Mouse (Mus musculus) C2C12 (cell line): ENCODE measurements around the gene Wnt10a. TPM values are rescaled to one million over a fixed set of nuclear protein-coding genes. Genes with fewer than 3 reads are reported as not detected.
"Not testable (repeated sequence)": the region's sequence is repeated elsewhere in the genome, so short reads cannot be mapped to it uniquely, and the experiment has no call there.

Source experiments
- H3K27me3 ChIP-seq: one replicate; pipeline ENCODE4 v1.6.1; 2011; ENCODE audit not compliant: control insufficient read depth, insufficient read depth, insufficient read length
- H3K36me3 ChIP-seq: one replicate; pipeline ENCODE4 v1.6.1; 2011; ENCODE audit not compliant: control insufficient read depth, insufficient read depth
- H3K4me3 ChIP-seq: one replicate; pipeline ENCODE4 v1.5.1; 2011; ENCODE audit warnings: mild to moderate bottlenecking, control low read depth; ENCODE audit not compliant: poor library complexity, insufficient read depth, severe bottlenecking
- H3K79me2 ChIP-seq: one replicate; pipeline ENCODE4 v1.6.1; 2011; ENCODE audit not compliant: control insufficient read depth, insufficient read depth
- H3K79me3 ChIP-seq: one replicate; pipeline ENCODE4 v1.6.1; 2011; ENCODE audit warnings: low read depth, control low read depth
- H3ac ChIP-seq: one replicate; pipeline ENCODE3; 2011; ENCODE audit warnings: low read depth; ENCODE audit not compliant: control insufficient read depth, insufficient read length
- CEBPB ChIP-seq: IDR thresholded peaks from one replicate; pipeline ENCODE4 v1.6.1; 2011; ENCODE audit warnings: low read depth, mild to moderate bottlenecking, control low read depth, moderate library complexity
- CTCF ChIP-seq: IDR thresholded peaks from one replicate; pipeline ENCODE4 v1.5.1; 2011; ENCODE audit not compliant: control insufficient read depth, insufficient read depth, insufficient read length
- FOSL1 ChIP-seq: IDR thresholded peaks from one replicate; pipeline ENCODE4 v1.8.0; 2011; ENCODE audit warnings: mild to moderate bottlenecking, low read length; ENCODE audit not compliant: poor library complexity, insufficient read depth, severe bottlenecking
- MAX ChIP-seq: IDR thresholded peaks from one replicate; pipeline ENCODE4 v1.6.1; 2011; ENCODE audit warnings: mild to moderate bottlenecking, control low read depth
- MYOD1 ChIP-seq: IDR thresholded peaks from one replicate; pipeline ENCODE4 v1.6.1; 2011; ENCODE audit warnings: low read depth; ENCODE audit not compliant: control insufficient read depth, insufficient read length
- MYOG ChIP-seq: IDR thresholded peaks from one replicate; pipeline ENCODE4 v1.6.1; 2011; ENCODE audit not compliant: control insufficient read depth, insufficient read length; ENCODE audit errors: extremely low read depth
- USF1 ChIP-seq: IDR thresholded peaks from one replicate; pipeline ENCODE4 v1.6.1; 2011; ENCODE audit warnings: low read depth, mild to moderate bottlenecking, control low read depth, moderate library complexity
- polyA plus RNA-seq: library from polyadenylated mRNA; unstranded; fragments of >200 nt; fragmentation: generic; extraction: Trizol; gene quantifications from one replicate; pipeline ENCODE4 v1.2.1, GENCODE M21; 2012; ENCODE audit warnings: missing spikeins

Gene Wnt10a
- polyA plus RNA-seq, 1 experiment, result 12.9 TPM

- TF ChIP-seq MYOD1 (no peak), FOSL1 (no peak), CTCF (no peak), MYOG (no peak), MAX (no peak), CEBPB (no peak)
- Histone ChIP-seq H3K79me2 (no peaks in the 10 kb centered on the region), H3K27me3 (no peaks in the 10 kb centered on the region), H3K36me3 (no peaks in the 10 kb centered on the region), H3K79me3 (no peaks in the 10 kb centered on the region), H3ac (no peak overlapping the region), H3K4me3 (no peak overlapping the region)
Observed at GRCm38 (mm10) chr1:74805843-74806242, 14.5 kb downstream of the Wnt10a start.

GRCm38 (mm10) chr1:74806360-74807311 lies 15.3 kb downstream of the Wnt10a start:
- no peak overlapping the region for H3ac ChIP-seq
- no peak overlapping the region for H3K4me3 ChIP-seq
- no peaks in the 10 kb centered on the region for H3K79me3 ChIP-seq
- no peaks in the 10 kb centered on the region for H3K36me3 ChIP-seq
- no peaks in the 10 kb centered on the region for H3K79me2 ChIP-seq
- no peak for TF ChIP-seq CEBPB
- TF ChIP-seq MYOD1, result no peak
- no peak for TF ChIP-seq CTCF
- no peak for TF ChIP-seq MAX
- TF ChIP-seq MYOG, result no peak
- TF ChIP-seq FOSL1, result no peak
- TF ChIP-seq USF1, result no peak
- no peaks in the 10 kb centered on the region for H3K27me3 ChIP-seq

GRCm38 (mm10) chr1:74807551-74808071 lies 16.3 kb downstream of the Wnt10a start:
- TF ChIP-seq CEBPB (peak; percentile 25), CTCF (no peak)
- H3ac ChIP-seq, result no peak overlapping the region
- no peaks in the 10 kb centered on the region for H3K79me3 ChIP-seq
- no peaks in the 10 kb centered on the region for H3K27me3 ChIP-seq
- no peaks in the 10 kb centered on the region for H3K36me3 ChIP-seq
- H3K79me2 ChIP-seq, result no peaks in the 10 kb centered on the region
- H3K4me3 ChIP-seq, result no peak overlapping the region

GRCm38 (mm10) chr1:74808078-74808477 lies 16.8 kb downstream of the Wnt10a start:
- H3K4me3 ChIP-seq, result no peak overlapping the region
- peak overlapping the region; percentile 2 for H3ac ChIP-seq
- H3K79me3 ChIP-seq, result no peaks in the 10 kb centered on the region
- TF ChIP-seq CTCF, result peak; percentile 94
- TF ChIP-seq MAX, result peak; percentile 33
- TF ChIP-seq FOSL1, result no peak
- TF ChIP-seq MYOD1, result no peak
- no peak for TF ChIP-seq USF1
- no peak for TF ChIP-seq CEBPB
- TF ChIP-seq MYOG, result no peak
- no peaks in the 10 kb centered on the region for H3K79me2 ChIP-seq
- no peaks in the 10 kb centered on the region for H3K36me3 ChIP-seq
- no peaks in the 10 kb centered on the region for H3K27me3 ChIP-seq

- Histone ChIP-seq H3K27me3 (no peaks in the 10 kb centered on the region), H3ac (no peak overlapping the region), H3K79me3 (no peaks in the 10 kb centered on the region), H3K4me3 (no peak overlapping the region), H3K36me3 (no peaks in the 10 kb centered on the region), H3K79me2 (no peaks in the 10 kb centered on the region)
- TF ChIP-seq MYOD1, result no peak
- TF ChIP-seq USF1, result no peak
- no peak for TF ChIP-seq FOSL1
- TF ChIP-seq CEBPB, result no peak
Observed at GRCm38 (mm10) chr1:74809007-74809406, 17.7 kb downstream of the Wnt10a start.

- Histone ChIP-seq H3K27me3 (no peaks in the 10 kb centered on the region), H3K79me2 (no peaks in the 10 kb centered on the region), H3K36me3 (no peaks in the 10 kb centered on the region), H3K4me3 (no peak overlapping the region), H3K79me3 (no peaks in the 10 kb centered on the region), H3ac (no peak overlapping the region)
- no peak for TF ChIP-seq MAX
- TF ChIP-seq FOSL1, result no peak
- TF ChIP-seq MYOD1, result no peak
- no peak for TF ChIP-seq CTCF
- no peak for TF ChIP-seq MYOG
- no peak for TF ChIP-seq USF1
- TF ChIP-seq CEBPB, result no peak
Observed at GRCm38 (mm10) chr1:74814931-74815647, 23.8 kb downstream of the Wnt10a start.

- not testable (repeated sequence) for H3ac ChIP-seq, H3K27me3 ChIP-seq, H3K36me3 ChIP-seq, H3K4me3 ChIP-seq, H3K79me3 ChIP-seq, H3K79me2 ChIP-seq
Observed at GRCm38 (mm10) chr1:74815965-74816364, 24.6 kb downstream of the Wnt10a start.
